Comparison of ENCODE assay signal across 10 mouse cellular contexts in genomic region chr5:31766841-31767542, GRCm38 (mm10).
DNase-seq lines count a peak whose midpoint lies in the region; ATAC-seq and TF ChIP-seq lines count a peak whose summit lies in the region.
"Had no signal": no experiment of that assay in that cellular context is flagged by ENCODE, and none has a peak within 500 bp of the region (broad histone marks: within the 10 kb centered on the region; RNA-seq: fewer than 3 reads in every experiment).

No protein-coding gene starts in this region.

- H3K9me3 ChIP-seq in lung, embryonic 15.5 days, result no peaks in the 10 kb centered on the region
- H3K9me3 ChIP-seq in intestine, embryonic 16.5 days (ENCODE audit: control insufficient read depth, low read length), result no peaks in the 10 kb centered on the region

- H3K4me3 ChIP-seq in lung, embryonic 15.5 days, result no peak overlapping the region
- H3K4me3 ChIP-seq in intestine, embryonic 16.5 days (ENCODE audit: low read length), result no peak overlapping the region
- H3K4me3 ChIP-seq in small intestine, adult 2 months (ENCODE audit: low read depth, low read length), result no peak overlapping the region

- 43% methylated on average over 4 of the region's 4 CpGs for WGBS in lung, embryonic 15.5 days
- WGBS in intestine, embryonic 16.5 days, result 62% methylated on average over 4 of the region's 4 CpGs
- 51% methylated on average over 4 of the region's 4 CpGs for WGBS in small intestine, adult 2 months

- TF ChIP-seq POLR2A in small intestine, adult 2 months (IDR thresholded peaks at IDR 0.05; ENCODE audit: low read depth, low read length), result no peak

- no peak overlapping the region for H3K9ac ChIP-seq in lung, embryonic 15.5 days
- no peak overlapping the region for H3K9ac ChIP-seq in intestine, embryonic 16.5 days (ENCODE audit: low read depth, low read length)

- peak; percentile 15 for DNase-seq in CD4-positive, CD25-positive, alpha-beta regulatory T cell, adult 2 months (ENCODE audit: low read depth, low spot score)
- no peak for DNase-seq in lung, postnatal 4 days
- no peak for DNase-seq in yolk sac, embryonic 10.5 days (ENCODE audit: low spot score)
- no peak for DNase-seq in frontal cortex, postnatal 10 days (ENCODE audit: low spot score in 2 of 2)
- DNase-seq: thymus, postnatal 4 days had no signal

- TF ChIP-seq CTCF in small intestine, adult 2 months (IDR thresholded peaks at IDR 0.05; ENCODE audit: extremely low read depth, insufficient read length, insufficient replicate concordance, low read depth, low read length), result no peak

- no peaks in the 10 kb centered on the region for H3K27me3 ChIP-seq in lung, embryonic 15.5 days
- no peaks in the 10 kb centered on the region for H3K27me3 ChIP-seq in intestine, embryonic 16.5 days (replicated peaks; ENCODE audit: control insufficient read depth, insufficient read depth, low read length)
- H3K27me3 ChIP-seq in small intestine, adult 2 months (ENCODE audit: control insufficient read depth, insufficient read depth, low read length), result no peaks in the 10 kb centered on the region

- no peak overlapping the region for H3K4me2 ChIP-seq in lung, embryonic 15.5 days
- no peak overlapping the region for H3K4me2 ChIP-seq in intestine, embryonic 16.5 days (ENCODE audit: low read depth, low read length)
- H3K4me2 ChIP-seq: midbrain, embryonic 11.5 days had no signal

- H3K36me3 ChIP-seq in lung, embryonic 15.5 days, result no peaks in the 10 kb centered on the region
- H3K36me3 ChIP-seq in intestine, embryonic 16.5 days (ENCODE audit: control insufficient read depth, insufficient read depth, low read length), result no peaks in the 10 kb centered on the region
- H3K36me3 ChIP-seq in small intestine, adult 2 months (ENCODE audit: control insufficient read depth, insufficient read depth, low read length), result no peaks in the 10 kb centered on the region

- H3K27ac ChIP-seq in lung, embryonic 15.5 days, result peak overlapping the region; percentile 25; the same call in 1 of the 2 replicates
- H3K27ac ChIP-seq in intestine, embryonic 16.5 days (ENCODE audit: low read length), result peak overlapping the region; percentile 24; the same call in 1 of the 2 replicates
- H3K27ac ChIP-seq in small intestine, adult 2 months (ENCODE audit: insufficient read depth, low read depth, low read length), result peak overlapping the region; percentile 46

- ATAC-seq in CD4-positive, CD25-positive, alpha-beta regulatory T cell, adult 4 months, result no peak
- no peak for ATAC-seq in lung, embryonic 15.5 days (ENCODE audit: borderline replicate concordance, extremely low read depth, low FRiP score, low TSS enrichment)
- no peak for ATAC-seq in intestine, embryonic 16.5 days

- peaks cover 5% of the 10 kb centered on the region for H3K4me1 ChIP-seq in lung, embryonic 15.5 days
- no peaks in the 10 kb centered on the region for H3K4me1 ChIP-seq in intestine, embryonic 16.5 days (ENCODE audit: control insufficient read depth, insufficient read depth, low read length)
- H3K4me1 ChIP-seq in small intestine, adult 2 months (ENCODE audit: control insufficient read depth, insufficient read depth, insufficient read length, low read length), result peaks cover 19% of the 10 kb centered on the region; the same call in 1 of the 2 replicates
